Mouse (Mus musculus): ENCODE measurements around the gene Igfals.

Gene Igfals

DNA sequence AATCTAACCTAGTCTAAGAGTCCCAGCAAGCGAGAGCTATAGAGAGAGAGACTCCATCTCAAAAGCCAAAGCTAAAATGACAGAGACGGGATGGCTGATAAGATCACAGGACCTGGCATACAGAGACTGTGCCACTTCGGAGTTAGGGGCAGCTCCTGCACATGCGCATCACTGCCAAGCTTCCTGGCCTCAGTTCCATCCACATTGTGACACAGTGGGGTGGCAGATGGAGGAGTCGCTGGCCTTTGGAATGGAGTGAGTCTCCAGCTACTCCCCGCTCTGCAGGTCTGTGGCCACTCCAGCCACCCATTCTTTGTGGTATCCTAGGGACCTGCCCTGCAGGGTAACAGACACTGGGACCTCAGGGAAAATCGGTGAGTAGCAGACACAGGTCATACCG is at the start of gene Igfals:
Gene Igfals (plus strand): TSS at position 222 of the 400 bp plus-strand sequence.
- no peak for DNase-seq

DNA sequence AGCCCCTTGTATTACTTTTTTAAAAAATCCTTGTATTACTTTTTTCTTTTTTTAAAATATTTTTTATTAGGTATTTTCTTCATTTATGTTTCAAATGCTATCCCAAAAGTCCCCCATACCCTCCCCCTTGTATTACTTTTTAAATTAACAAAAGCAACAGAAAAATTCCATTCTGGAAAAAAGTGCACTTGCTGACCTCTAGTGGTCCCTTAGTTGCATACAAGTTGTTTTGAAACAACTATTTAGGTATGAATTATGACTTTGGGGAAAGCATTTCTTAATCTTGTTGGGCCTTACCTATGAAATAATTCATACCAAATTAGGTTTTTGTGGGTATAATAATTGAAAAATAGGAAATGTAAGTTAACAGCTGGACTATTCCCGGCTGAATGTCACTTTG is 48.3 kb upstream of the Igfals start:
- DNase-seq: no peak

DNA sequence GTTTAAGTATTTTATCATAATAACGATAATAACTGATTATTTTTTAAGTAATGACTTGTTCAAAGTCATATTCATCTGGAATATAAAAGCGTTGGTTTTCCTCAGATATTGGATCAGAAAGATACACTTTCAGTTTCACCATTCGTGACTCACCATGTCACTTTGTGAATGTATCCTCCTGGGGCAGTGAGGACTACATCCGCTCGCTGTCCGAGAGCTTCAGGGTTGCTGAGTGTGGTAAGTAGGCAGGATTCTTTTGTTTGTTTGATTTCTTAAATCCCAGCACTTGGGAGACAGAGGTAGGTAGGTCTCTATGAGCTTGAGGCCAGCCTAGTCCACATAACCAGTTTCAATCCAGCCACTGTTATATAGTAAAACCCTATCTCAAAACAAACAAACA is 47.6 kb upstream of the Igfals start:
- no peak for DNase-seq

DNA sequence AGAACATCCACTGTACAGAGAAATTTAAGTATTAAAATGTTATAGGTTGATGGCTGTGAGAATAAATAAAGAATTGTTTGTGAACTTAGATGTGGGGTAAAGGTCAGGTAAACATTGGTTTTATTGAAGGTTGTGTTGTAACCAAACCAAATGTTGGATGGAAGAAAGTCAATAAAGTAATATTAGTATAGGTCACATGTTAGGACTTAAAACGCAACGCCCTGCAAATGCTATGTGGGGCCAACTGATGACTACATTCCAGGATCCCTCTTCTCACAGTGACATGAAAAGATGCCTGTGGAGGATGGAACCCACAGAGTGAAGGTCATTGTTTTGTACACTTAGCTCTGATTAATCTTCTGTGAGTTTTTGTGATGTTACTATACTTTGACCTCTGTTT is 46.3 kb upstream of the Igfals start:
- DNase-seq: no peak

DNA sequence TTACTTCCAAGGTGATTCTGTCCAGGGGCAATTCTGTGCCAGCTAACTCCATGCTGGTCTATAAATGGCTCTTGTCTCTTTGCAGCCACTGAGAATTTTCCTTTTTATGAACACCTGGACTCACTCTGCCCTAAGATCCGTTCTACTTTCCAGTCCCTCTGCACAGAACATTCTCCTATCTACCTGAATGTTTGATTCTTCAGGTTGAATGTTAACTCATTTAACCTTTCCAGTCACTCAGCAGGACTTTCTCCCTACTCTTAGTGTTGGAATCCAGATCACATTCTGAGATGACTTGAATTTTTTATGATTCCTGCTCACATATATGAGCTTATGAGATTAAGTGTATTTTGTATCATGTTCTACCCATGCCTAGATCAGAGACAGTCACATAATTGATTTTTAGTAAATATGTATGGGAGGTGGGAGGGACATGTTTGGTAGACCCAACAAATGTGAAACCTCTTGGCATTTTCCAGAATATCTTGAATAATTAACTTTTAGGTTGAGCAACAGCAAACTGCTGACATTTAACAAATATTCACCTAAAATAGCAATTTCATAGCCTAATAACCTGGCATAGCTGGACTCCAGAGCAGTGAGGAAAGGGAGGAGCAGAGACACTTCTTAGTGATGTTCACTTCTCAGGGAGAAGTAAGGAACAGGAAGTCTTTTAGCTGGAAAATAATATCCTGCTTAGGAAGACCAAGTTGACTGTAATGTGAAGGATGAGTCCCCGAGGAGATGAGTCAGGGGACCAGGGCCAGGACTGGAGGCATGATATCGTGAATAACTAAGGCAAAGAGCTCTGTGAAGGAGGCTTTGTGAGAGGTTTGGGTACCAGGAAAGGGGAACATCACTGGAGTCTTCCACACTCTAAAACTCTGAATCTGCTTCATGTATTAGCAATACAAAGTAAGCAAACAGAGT is 44.2 kb upstream of the Igfals start:
- no peak for DNase-seq

DNA sequence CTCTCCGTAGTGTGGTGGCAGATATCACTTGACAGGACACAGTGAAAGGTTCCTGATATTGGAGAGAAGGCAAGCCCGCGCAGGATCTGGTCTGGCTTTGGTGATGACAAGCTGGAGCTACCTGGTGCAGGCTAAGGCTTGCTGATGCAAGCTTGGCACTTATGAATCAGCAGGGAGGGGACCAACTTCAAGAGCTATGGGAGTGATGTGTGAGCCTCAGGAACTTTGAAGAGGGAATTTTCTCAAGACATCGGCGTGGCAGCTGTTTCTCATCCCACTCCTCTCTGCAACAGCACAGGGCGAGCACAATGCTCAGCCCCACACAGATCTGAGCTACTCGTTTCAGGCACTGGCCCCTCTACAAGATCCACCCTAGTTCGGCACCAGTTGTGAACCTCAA is 26.0 kb upstream of the Igfals start, which contains the start of gene Hagh:
Gene Hagh (plus strand): TSS at position 302 of the 400 bp plus-strand sequence.
- no peak for DNase-seq

DNA sequence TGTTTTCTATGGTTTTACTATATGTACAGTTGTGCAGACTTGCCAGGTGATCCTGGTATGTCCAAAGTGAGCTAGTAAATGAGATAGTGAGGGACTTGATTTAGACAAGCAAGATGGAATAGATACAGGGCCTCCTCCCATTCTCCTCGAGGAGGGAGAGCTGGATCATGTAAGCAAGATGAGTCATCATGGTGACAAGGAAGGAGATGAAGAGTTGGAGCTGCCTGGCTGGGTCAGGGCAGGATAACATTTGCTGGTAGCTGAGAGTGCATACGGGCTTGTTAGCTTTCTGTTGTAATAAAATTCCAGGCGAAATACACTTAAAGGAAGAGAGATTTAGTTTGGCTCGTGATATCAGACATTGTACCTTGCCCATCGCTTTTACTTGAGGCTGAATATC is 25.5 kb upstream of the Igfals start:
- DNase-seq: no peak

DNA sequence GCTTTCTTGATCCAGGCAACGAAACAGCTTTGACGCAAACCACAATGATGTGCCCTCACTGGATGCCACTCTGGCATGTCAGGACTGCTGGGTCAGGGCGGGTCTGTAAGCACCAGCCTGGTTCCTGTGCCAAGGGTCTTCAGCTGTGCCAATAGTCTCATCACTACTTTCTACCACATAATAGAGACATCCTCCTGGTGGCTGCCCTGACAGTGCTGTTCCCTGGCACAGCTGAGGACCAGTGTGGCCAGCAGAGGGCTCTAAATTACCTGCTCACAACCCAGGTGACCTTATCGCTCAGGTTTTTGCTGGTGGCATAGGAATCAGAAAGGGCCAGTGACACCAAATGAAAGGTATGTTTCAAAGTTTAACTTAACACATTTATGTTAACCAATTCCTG is 24.7 kb upstream of the Igfals start:
- DNase-seq: peak; percentile 45 to 48

DNA sequence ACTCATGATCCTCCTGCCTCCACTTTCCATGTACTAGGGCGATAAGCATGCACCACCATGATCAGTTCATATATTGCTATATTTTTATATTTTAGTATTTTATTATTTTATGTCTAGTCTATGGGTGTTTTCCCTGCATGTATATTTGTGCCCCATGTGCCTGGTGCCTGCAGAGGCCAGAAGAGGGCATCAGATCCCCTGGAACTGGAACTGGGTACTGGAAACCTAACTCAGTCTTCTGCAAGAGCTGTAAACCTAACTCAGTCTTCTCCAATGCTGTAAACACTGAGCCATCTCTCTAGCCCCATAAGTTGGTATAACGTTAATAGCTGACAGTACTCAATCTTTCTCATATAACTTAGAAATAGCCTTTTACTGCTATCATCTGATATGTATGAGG is 23.2 kb upstream of the Igfals start:
- no peak for DNase-seq

DNA sequence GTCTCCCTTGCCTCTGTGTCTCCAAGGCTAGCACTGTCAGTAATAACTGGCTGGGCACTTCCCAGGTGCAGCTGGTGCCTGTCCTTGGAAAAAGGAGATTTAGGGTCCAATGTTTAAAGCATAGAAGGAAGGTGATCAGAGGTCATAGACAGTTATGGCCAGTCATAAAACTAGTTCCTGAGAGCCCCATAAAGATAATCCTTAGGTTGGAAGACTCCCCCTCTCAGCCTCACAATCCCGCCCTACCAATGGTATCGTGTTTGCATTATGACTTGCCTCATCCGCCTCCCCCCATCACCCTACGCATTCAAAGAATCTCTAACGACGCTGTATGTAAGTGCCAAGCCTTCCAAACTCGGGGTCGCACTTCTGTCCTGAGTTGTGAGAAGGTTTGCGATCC is 21.3 kb upstream of the Igfals start:
- DNase-seq: no peak

DNA sequence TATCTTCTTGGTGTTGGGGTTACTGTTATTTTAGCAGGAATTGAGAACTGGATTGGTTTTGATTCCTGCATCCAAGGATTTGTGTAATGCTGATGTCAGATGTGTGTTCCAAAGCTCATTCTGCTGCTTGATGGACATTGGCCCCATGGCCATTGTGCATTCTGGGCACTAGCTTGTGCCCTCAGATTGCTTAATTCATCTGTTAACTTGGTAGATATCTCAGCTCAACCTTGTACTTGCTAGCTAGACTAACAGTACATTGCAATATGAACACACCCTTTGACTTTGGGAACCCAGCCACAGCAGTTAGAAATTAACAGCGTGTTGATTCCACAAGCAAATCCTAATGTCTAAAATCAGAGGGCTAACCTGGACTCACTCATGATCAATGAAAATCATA is 18.4 kb upstream of the Igfals start:
- DNase-seq: no peak

DNA sequence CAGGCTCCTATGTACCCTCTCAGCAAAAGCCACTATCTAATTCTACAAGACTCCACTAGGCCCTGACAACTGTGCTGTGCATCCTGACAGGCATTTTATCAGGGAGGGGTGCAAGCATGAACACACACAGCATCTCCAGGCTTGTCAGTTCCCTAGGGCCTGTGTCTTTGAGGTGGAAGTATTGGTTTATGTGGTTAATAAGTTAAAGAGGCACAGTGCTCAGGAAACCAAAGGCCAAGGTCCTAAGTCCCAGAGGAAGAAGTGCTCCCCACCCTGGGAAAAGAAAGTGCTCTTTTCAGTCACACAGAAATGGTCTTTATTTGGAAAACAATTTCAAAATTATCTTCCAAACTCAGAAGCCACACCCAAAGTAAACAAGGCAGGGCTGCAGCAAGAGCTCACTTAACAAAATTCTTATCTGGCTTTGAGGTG is 17.2 kb upstream of the Igfals start:
- DNase-seq: no peak

DNA sequence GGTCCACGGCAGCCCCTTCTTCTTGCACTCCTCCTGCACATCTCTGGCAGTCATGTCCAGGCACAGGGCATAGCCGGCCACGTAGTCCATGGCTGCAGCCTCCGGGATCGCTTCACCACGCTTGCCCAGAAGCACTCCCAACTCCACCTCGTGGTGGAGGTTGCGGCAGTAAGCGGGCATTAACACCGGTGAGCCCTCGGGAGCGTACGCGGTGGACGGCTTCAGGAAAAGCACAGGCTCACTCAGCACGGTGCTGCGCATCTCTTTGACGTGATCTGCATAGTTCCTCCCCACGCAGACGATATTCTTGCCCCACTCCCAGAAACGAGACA is 16.1 kb upstream of the Igfals start:
- DNase-seq: no peak

DNA sequence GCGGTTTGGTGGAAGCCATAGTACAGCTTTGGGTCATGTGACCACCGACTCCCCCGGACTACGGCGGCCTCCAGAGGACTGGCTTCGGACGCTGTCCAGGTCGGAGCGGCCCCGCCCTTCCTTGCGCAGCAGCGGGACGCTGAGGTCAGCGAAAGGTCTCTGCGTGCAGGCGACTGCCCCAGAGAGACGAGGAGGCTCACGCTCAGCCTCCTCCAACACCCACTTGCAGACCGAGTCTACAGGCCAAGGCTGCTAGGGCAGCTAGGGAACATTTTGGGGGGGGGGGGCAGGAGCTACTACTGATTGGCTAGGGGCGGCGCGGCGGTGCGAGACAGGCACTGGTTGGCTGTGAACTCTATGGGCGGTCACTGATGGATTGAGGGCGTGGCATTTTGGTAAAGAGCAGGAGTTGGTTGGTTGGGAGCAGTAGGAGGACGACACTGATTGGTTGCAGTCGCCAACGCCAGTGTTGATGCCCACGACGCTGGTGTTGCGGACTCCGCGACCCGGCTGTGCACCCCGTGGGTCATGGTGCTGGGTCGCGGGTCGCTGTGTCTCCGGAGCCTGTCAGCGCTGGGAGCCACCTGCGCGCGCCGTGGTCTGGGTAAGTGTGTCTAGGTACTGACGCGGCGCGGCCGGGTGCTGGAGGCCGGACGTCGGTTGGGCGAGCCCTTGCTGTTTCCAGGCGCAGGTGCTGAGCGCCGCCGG is 15.6 kb upstream of the Igfals start, which contains the start of gene Fahd1:
Gene Fahd1 (minus strand): TSS at position 300 of the 708 bp plus-strand sequence.
- DNase-seq: peak; percentile 90 to 96

DNA sequence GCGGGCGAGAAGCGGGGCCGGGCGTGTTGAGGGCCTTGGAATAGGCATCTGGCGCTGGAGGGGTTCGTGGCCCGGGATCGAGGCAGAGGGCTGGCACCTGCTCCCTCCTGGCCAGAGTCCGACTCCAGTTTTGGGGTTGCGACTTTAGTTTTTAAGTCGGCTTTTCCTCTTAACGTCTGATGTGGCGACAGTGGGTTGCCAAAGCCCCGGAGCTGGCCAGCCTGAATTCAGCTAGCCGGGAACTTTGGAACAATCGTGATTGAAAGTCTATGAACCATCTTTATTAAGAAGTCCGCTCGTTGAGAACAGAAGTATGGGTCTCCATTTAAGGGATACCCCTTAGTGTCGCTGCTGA is 15.0 kb upstream of the Igfals start:
- no peak for DNase-seq

DNA sequence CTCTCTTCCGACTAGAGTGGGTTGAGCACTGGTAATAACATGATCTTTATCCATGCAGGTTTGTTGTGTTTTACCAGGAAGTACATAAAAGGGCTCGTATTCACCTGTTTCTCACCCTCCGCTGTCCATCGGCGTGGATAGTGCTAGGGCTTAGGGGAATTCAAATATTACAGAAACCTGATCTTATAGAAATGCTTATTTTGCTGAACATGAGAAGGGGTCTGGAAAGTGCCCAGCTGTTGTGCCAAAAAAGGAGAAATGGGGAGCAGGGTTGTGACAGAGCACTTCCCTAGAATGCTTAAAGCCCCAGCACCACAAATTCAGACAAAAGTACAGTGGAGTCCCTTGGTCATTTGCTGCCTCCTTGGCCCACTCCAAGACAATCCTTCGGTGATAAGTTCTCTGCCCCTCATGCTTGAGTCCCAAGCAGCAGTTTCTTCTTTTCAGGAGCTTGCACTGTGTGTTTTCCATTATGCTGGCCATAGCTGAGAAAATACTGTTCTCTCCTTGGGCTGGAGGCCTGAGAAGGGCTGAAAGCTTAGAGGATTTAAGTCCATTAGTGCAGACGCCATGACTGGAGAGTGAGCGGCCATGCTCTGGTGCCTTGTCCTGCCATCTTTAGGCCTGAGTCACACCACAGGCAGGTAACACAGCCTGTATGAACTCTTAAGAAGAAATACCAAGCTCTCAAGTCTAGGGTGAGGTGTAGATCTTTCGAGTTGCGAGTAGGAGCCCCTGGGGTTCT is 14.2 kb upstream of the Igfals start:
- DNase-seq: no peak

DNA sequence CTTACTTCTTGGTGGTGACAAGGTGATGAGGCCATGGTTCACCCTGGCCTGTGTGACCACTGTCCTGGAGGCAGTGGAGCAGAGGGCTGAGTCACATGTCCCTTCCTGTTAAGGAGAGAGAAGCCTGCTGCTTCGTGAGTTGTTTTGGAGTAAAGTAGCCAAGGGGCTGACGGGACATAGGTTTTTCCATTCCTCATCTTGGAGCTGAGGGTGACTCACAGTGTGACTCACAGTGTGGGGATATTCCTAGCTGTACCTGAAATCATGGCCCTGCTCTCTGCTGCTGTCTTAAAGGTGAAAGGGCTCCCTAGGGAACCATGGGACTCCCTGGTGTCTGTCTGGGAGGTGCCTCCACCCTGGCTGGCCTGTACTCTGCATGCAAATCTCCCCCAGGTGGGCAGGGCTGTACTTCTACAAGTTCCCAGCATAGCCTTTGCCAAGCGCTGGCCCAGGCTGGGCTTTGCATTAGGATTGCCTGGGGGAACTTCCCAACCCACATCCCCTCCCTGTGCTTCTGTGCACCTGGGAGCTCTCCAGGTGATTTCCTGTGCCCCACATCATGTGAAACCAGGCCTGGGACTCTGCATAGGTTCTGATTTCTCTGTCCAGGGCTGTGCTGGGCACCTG is 9.8 kb upstream of the Igfals start:
- DNase-seq: no peak

DNA sequence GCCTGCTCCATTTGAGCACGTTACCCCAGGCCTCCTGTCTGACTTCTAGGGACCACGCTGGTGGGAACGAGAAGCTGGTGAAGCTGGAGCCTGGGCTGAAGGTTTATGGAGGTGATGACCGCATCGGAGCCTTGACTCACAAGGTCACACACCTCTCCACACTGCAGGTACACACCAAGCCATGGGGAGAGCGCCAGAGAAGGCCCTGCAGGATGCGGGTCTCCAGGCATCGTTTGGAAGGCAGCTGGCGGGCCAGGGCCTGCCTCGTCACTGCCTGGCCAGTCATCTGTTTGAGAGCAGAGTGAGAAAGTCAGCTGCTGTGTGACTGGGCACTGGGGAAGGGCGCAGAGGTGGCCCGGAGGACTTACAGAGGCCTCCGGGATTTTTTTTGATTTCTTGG is 9.2 kb upstream of the Igfals start:
- no peak for DNase-seq

DNA sequence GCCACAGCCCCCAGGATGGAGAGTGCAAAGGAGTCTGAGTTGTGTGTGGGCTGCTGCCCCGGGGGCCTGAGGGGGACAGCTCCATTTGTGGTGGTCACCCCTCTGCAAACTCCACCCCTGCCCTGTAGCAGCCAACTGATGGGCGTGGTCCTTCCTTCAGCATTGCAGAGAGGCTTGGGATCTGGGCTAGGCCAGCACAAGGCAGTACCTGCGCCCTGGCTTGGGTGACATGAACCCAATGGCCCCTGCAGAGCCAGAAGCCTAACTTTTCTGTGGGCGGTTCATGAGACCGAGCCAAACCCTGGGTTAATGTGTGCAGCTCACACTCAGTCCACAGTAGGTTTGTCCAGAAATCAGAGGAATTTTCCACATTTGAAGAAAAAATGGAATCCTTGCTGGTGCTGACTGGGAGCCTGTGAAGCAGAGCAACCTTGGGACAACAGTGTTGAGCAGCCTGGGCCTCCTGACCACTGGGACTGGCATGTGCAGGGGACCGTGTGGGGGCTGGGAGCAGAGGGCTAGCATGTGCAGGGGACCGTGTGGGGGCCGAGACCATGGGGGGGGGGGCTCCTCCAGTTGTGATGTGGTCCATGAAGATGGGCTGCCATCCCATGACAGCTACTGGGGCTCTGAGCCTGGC is 7.8 kb upstream of the Igfals start:
- DNase-seq: no peak

DNA sequence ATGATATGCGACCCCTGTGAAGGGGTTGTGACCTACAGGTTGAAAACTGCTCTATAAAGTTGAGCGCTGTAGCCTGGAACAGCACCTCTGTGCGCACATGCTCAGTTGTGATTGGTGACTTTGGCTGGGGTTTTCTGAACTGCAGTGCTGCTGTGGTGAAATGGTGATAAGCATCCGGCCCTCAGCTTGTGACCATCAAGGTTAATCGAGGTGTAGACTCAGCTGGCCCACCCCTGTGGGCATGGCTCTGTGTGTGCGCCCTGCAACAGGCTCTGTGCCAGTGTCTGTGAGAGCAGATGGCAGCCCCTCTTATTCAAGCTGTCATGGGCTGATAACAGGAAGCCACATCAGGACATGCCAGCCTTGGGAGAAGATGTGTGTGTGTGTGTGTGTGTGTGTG is 6.8 kb upstream of the Igfals start:
- DNase-seq: no peak

DNA sequence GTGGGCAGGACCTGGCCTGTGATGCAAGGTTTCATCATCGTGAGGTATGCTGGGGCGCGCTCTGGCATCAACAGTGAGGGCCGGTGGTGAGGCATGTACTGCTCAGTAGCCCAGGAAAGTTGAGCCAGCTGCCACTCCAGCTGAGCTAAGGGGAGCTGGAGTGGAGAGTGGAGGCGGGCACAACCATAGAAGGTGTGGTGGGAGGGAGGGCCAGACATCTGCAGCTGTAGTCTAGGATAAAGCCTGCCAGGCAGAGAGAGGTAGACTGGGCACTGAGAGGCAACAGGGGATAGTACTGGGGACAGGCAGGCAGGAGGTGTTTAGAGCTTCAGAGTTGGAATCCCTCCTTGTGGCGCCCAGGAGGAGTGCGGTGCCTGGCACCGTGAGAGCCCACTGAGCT is 5.7 kb upstream of the Igfals start:
- DNase-seq: no peak

DNA sequence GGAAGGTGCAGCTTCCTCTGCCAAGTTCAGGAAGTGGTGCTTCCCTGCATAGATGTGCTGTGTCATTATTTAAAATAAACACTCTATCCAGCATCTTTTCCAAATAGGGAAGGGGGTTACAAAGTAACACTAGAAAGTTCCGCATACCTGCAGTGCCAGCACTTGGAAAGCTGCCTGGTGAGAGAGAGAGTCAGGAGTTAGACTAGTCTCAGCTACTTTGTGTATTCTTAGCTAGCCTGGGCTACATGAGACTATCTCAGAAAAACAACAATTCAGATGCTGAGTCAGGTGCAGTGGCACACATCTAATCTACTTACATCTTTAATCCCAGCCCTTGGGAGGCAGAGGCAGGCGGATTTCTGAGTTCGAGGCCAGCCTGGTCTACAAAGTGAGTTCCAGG is 4.0 kb upstream of the Igfals start:
- DNase-seq: no peak

DNA sequence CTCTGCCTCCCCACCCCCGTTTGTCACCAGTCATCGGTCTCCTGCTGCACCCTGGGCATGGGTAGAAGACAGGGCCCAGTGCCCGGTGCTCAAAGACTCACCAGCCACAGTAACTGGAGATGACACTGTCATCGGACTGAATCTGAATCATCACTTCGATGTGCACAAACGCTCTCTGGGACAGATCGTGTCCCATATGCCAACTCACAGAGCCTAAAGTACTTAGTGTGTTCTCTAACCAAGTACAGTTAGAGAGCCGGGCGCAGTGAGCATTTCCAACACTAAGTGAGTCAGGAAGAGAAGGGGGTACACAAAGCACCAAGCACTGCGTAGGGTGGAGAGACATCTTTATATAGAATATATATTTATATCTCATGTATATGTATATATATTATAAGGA is 2.1 kb downstream of the Igfals start:
- no peak for DNase-seq
